ENCODE assay signal across 8 mouse cellular contexts in genomic region chr2:136678321-136679161, GRCm38 (mm10). TPM values are rescaled to one million over a fixed set of nuclear protein-coding genes. Genes with fewer than 3 reads are reported as not detected.
A peak's percentile ranks its signal among the peaks of the same experiment; 100 is the strongest.
DNase-seq lines count a peak whose midpoint lies in the region; ATAC-seq lines count a peak whose summit lies in the region.

No protein-coding gene starts in this region.

- no peaks in the 10 kb centered on the region for H3K9me3 ChIP-seq in hindbrain, embryonic 14.5 days (ENCODE audit: control insufficient read depth, low read length)

- 3% methylated on average over 43 of the region's 44 CpGs for WGBS in hindbrain, embryonic 14.5 days

- peaks cover 4% of the 10 kb centered on the region; the same call in 1 of the 2 replicates for H3K4me1 ChIP-seq in hindbrain, embryonic 14.5 days (replicated peaks; ENCODE audit: control insufficient read depth, insufficient read depth, low read length)

- peak overlapping the region; percentile 76 for H3K9ac ChIP-seq in hindbrain, embryonic 14.5 days

- peak; percentile 52 for DNase-seq in ZHBTc4 (ENCODE audit: low read depth, low spot score)
- peak; percentile 95 for DNase-seq in cerebellum, postnatal 25 days
- DNase-seq in gastrocnemius, adult 18-20 months (ENCODE audit: low spot score): peak; percentile 73
- DNase-seq in hindbrain, embryonic 14.5 days (ENCODE audit: low spot score): peak; percentile 57
- DNase-seq in left cerebral cortex, adult 18-20 months (ENCODE audit: low spot score in 2 of 2): peak; percentile 85 to 91
- DNase-seq in lung, postnatal 25 days (ENCODE audit: low spot score): peak; percentile 78
- peak; percentile 80 to 81 for DNase-seq in right cerebral cortex, postnatal 10 days (ENCODE audit: low spot score in 2 of 2)

- H3K4me3 ChIP-seq in hindbrain, embryonic 14.5 days (replicated peaks; ENCODE audit: low read length): peak overlapping the region; percentile 46

- H3K36me3 ChIP-seq in hindbrain, embryonic 14.5 days (replicated peaks; ENCODE audit: control insufficient read depth, insufficient read depth): no peaks in the 10 kb centered on the region

- H3K27me3 ChIP-seq in hindbrain, embryonic 14.5 days (ENCODE audit: control insufficient read depth, insufficient read depth, low read length): peaks cover 3% of the 10 kb centered on the region; the same call in 1 of the 2 replicates

- H3K4me2 ChIP-seq in hindbrain, embryonic 14.5 days (replicated peaks): peak overlapping the region; percentile 96

- ATAC-seq in hindbrain, embryonic 14.5 days (ENCODE audit: low FRiP score): peak; percentile 83
- no peak for ATAC-seq in activated CD4-positive, CD25-positive, alpha-beta regulatory T cell, adult 4 months

- H3K27ac ChIP-seq in hindbrain, embryonic 14.5 days: peak overlapping the region; percentile 67

RNA-seq across cellular contexts. Expression of gene Snap25, which starts 34.7 kb away (rescaled TPM):
- not detected for total RNA-seq in gastrocnemius, adult 18-20 months (2021)
- polyA plus RNA-seq in hindbrain, embryonic 14.5 days (2014; fragmentation: Nextera tagmentation; extraction: Ambion mirVana): 266 and 270 TPM in 2 replicates
- total RNA-seq in left cerebral cortex, adult 18-20 months (2021): 1,000 to 10,000 TPM; 3,274 to 3,529 TPM
- polyA plus RNA-seq in activated CD4-positive, CD25-positive, alpha-beta regulatory T cell, adult 4 months (2017; shearing (Covaris generic)): under 1 TPM in 1 of 2 experiments, not detected in 1; 0.26 TPM

Comparison
In these comparisons a context has a peak if more than half of its experiments do, and no peak if none do; other contexts are left out.
1. RNA of gene Snap25, which starts 34.7 kb away (total RNA-seq): 3,274 to 3,529 TPM in left cerebral cortex, adult 18-20 months; not detected in gastrocnemius, adult 18-20 months; every median in the first group is over 1,000 times any median in the second.
2. Peak in every context shown above with its lines, with median percentiles within 50 percentile points of each other: DNase-seq.